Mouse (Mus musculus): ENCODE results near the gene Dusp6. TPM values are rescaled to one million over a fixed set of nuclear protein-coding genes. Genes with fewer than 3 reads are reported as not detected.
A peak's percentile ranks its signal among the peaks of the same experiment; 100 is the strongest.

The Dusp6 gene
- polyA plus RNA-seq, 1 experiment from 2014 or later = 20.3 TPM

- H3K4me2 ChIP-seq (ENCODE audit: low read depth, low read length) = peak overlapping the region; percentile 3; the same call in 1 of the 2 replicates
- WGBS = 12% methylated on average over 19 of the region's 19 CpGs
- H3K9ac ChIP-seq (replicated peaks; ENCODE audit: low read depth, low read length) = no peak overlapping the region
- no peaks in the 10 kb centered on the region for H3K27me3 ChIP-seq (ENCODE audit: control insufficient read depth, insufficient read depth, low read length)
- ATAC-seq (ENCODE audit: low read depth) = peak; percentile 38; the same call in 1 of the 2 replicates
- peaks cover 7% of the 10 kb centered on the region; the same call in 1 of the 2 replicates for H3K4me1 ChIP-seq (ENCODE audit: control insufficient read depth, insufficient read depth, low read length)
- H3K9me3 ChIP-seq (ENCODE audit: control insufficient read depth, low read length) = no peaks in the 10 kb centered on the region
- H3K27ac ChIP-seq (ENCODE audit: low read depth, low read length) = 0 out of 2 replicates have a peak overlapping the region, but pooled peaks have one; percentile 17
- no peaks in the 10 kb centered on the region for H3K36me3 ChIP-seq (ENCODE audit: control insufficient read depth, insufficient read depth, low read length)
- no peak overlapping the region for H3K4me3 ChIP-seq (ENCODE audit: low read depth, low read length)
These were observed 5.6 kb downstream of the Dusp6 start for GRCm38 (mm10) chr10:99268421-99269300.

GRCm38 (mm10) chr10:99269301-99269701 lies 6.3 kb downstream of the Dusp6 start:
- H3K36me3 ChIP-seq (ENCODE audit: control insufficient read depth, insufficient read depth, low read length) = no peaks in the 10 kb centered on the region
- no peaks in the 10 kb centered on the region for H3K9me3 ChIP-seq (ENCODE audit: control insufficient read depth, low read length)
- no peak for ATAC-seq (ENCODE audit: low read depth)
- 2% methylated on average over 4 of the region's 4 CpGs for WGBS
- no peak overlapping the region for H3K4me2 ChIP-seq (ENCODE audit: low read depth, low read length)
- H3K4me1 ChIP-seq (ENCODE audit: control insufficient read depth, insufficient read depth, low read length) = peaks cover 7% of the 10 kb centered on the region; the same call in 1 of the 2 replicates
- H3K27me3 ChIP-seq (ENCODE audit: control insufficient read depth, insufficient read depth, low read length) = no peaks in the 10 kb centered on the region
- H3K4me3 ChIP-seq (ENCODE audit: low read depth, low read length) = no peak overlapping the region
- H3K27ac ChIP-seq (ENCODE audit: low read depth, low read length) = 0 out of 2 replicates have a peak overlapping the region, but pooled peaks have one; percentile 17
- no peak overlapping the region for H3K9ac ChIP-seq (replicated peaks; ENCODE audit: low read depth, low read length)

GRCm38 (mm10) chr10:99269704-99270103 lies 6.7 kb downstream of the Dusp6 start:
- WGBS = 42% methylated on average over 6 of the region's 6 CpGs
- Histone ChIP-seq H3K4me1 (ENCODE audit: control insufficient read depth, insufficient read depth, low read length) (peaks cover 4% of the 10 kb centered on the region; the same call in 1 of the 2 replicates), H3K27me3 (ENCODE audit: control insufficient read depth, insufficient read depth, low read length) (no peaks in the 10 kb centered on the region), H3K4me3 (ENCODE audit: low read depth, low read length) (no peak overlapping the region), H3K27ac (ENCODE audit: low read depth, low read length) (no peak overlapping the region), H3K9me3 (ENCODE audit: control insufficient read depth, low read length) (no peaks in the 10 kb centered on the region), H3K36me3 (ENCODE audit: control insufficient read depth, insufficient read depth, low read length) (no peaks in the 10 kb centered on the region), H3K9ac (replicated peaks; ENCODE audit: low read depth, low read length) (no peak overlapping the region), H3K4me2 (ENCODE audit: low read depth, low read length) (no peak overlapping the region)
- ATAC-seq (ENCODE audit: low read depth) = no peak

GRCm38 (mm10) chr10:99270406-99270805 lies 7.4 kb downstream of the Dusp6 start:
- Histone ChIP-seq H3K27me3 (ENCODE audit: control insufficient read depth, insufficient read depth, low read length) (no peaks in the 10 kb centered on the region), H3K9ac (replicated peaks; ENCODE audit: low read depth, low read length) (no peak overlapping the region), H3K4me2 (ENCODE audit: low read depth, low read length) (no peak overlapping the region), H3K27ac (ENCODE audit: low read depth, low read length) (no peak overlapping the region), H3K9me3 (ENCODE audit: control insufficient read depth, low read length) (no peaks in the 10 kb centered on the region), H3K4me3 (ENCODE audit: low read depth, low read length) (no peak overlapping the region), H3K4me1 (ENCODE audit: control insufficient read depth, insufficient read depth, low read length) (peaks cover 4% of the 10 kb centered on the region; the same call in 1 of the 2 replicates), H3K36me3 (ENCODE audit: control insufficient read depth, insufficient read depth, low read length) (no peaks in the 10 kb centered on the region)
- no peak for ATAC-seq (ENCODE audit: low read depth)
- 35% methylated on average over 10 of the region's 10 CpGs for WGBS

GRCm38 (mm10) chr10:99271016-99271415 lies 8.0 kb downstream of the Dusp6 start:
- H3K4me3 ChIP-seq (ENCODE audit: low read depth, low read length) = no peak overlapping the region
- no peak overlapping the region for H3K27ac ChIP-seq (ENCODE audit: low read depth, low read length)
- no peak overlapping the region for H3K9ac ChIP-seq (replicated peaks; ENCODE audit: low read depth, low read length)
- peaks cover 2% of the 10 kb centered on the region; the same call in 1 of the 2 replicates for H3K4me1 ChIP-seq (ENCODE audit: control insufficient read depth, insufficient read depth, low read length)
- ATAC-seq (ENCODE audit: low read depth) = no peak
- H3K27me3 ChIP-seq (ENCODE audit: control insufficient read depth, insufficient read depth, low read length) = no peaks in the 10 kb centered on the region
- no peaks in the 10 kb centered on the region for H3K36me3 ChIP-seq (ENCODE audit: control insufficient read depth, insufficient read depth, low read length)
- no peak overlapping the region for H3K4me2 ChIP-seq (ENCODE audit: low read depth, low read length)
- H3K9me3 ChIP-seq (ENCODE audit: control insufficient read depth, low read length) = no peaks in the 10 kb centered on the region
- 73% methylated on average over 11 of the region's 11 CpGs for whole genome bisulfite sequencing

- no peaks in the 10 kb centered on the region for H3K9me3 ChIP-seq (ENCODE audit: control insufficient read depth, low read length)
- no peak overlapping the region for H3K9ac ChIP-seq (replicated peaks; ENCODE audit: low read depth, low read length)
- no peak overlapping the region for H3K27ac ChIP-seq (ENCODE audit: low read depth, low read length)
- no peaks in the 10 kb centered on the region for H3K27me3 ChIP-seq (ENCODE audit: control insufficient read depth, insufficient read depth, low read length)
- 88% methylated on average over 12 of the region's 12 CpGs for WGBS
- no peaks in the 10 kb centered on the region; the same call in 1 of the 2 replicates for H3K4me1 ChIP-seq (ENCODE audit: control insufficient read depth, insufficient read depth, low read length)
- H3K4me2 ChIP-seq (ENCODE audit: low read depth, low read length) = no peak overlapping the region
- no peaks in the 10 kb centered on the region for H3K36me3 ChIP-seq (ENCODE audit: control insufficient read depth, insufficient read depth, low read length)
- H3K4me3 ChIP-seq (ENCODE audit: low read depth, low read length) = no peak overlapping the region
- no peak for ATAC-seq (ENCODE audit: low read depth)
These were observed 10.0 kb downstream of the Dusp6 start for GRCm38 (mm10) chr10:99273006-99273405.

GRCm38 (mm10) chr10:99274640-99275039 lies 11.6 kb downstream of the Dusp6 start:
- Histone ChIP-seq H3K4me1 (ENCODE audit: control insufficient read depth, insufficient read depth, low read length) (no peaks in the 10 kb centered on the region; the same call in 1 of the 2 replicates), H3K27me3 (ENCODE audit: control insufficient read depth, insufficient read depth, low read length) (no peaks in the 10 kb centered on the region), H3K4me2 (ENCODE audit: low read depth, low read length) (no peak overlapping the region), H3K9ac (replicated peaks; ENCODE audit: low read depth, low read length) (no peak overlapping the region), H3K9me3 (ENCODE audit: control insufficient read depth, low read length) (no peaks in the 10 kb centered on the region), H3K4me3 (ENCODE audit: low read depth, low read length) (no peak overlapping the region), H3K36me3 (ENCODE audit: control insufficient read depth, insufficient read depth, low read length) (no peaks in the 10 kb centered on the region), H3K27ac (ENCODE audit: low read depth, low read length) (no peak overlapping the region)
- WGBS = 87% methylated on average over 12 of the region's 12 CpGs
- no peak for ATAC-seq (ENCODE audit: low read depth)

GRCm38 (mm10) chr10:99279067-99279880 lies 16.2 kb downstream of the Dusp6 start:
- no peaks in the 10 kb centered on the region for H3K4me1 ChIP-seq (ENCODE audit: control insufficient read depth, insufficient read depth, low read length)
- no peaks in the 10 kb centered on the region for H3K36me3 ChIP-seq (ENCODE audit: control insufficient read depth, insufficient read depth, low read length)
- H3K27ac ChIP-seq (ENCODE audit: low read depth, low read length) = no peak overlapping the region
- H3K4me3 ChIP-seq (ENCODE audit: low read depth, low read length) = no peak overlapping the region
- no peak overlapping the region for H3K9ac ChIP-seq (replicated peaks; ENCODE audit: low read depth, low read length)
- no peaks in the 10 kb centered on the region for H3K9me3 ChIP-seq (ENCODE audit: control insufficient read depth, low read length)
- H3K27me3 ChIP-seq (ENCODE audit: control insufficient read depth, insufficient read depth, low read length) = no peaks in the 10 kb centered on the region
- H3K4me2 ChIP-seq (ENCODE audit: low read depth, low read length) = no peak overlapping the region
- no peak for ATAC-seq (ENCODE audit: low read depth)
- WGBS = 87% methylated on average over 22 of the region's 22 CpGs

Data from neural tube, embryonic 14.5 days (tissue).